Mouse (Mus musculus): ENCODE measurements around the gene Dynlt1a. TPM values are rescaled to one million over a fixed set of nuclear protein-coding genes. Genes with fewer than 3 reads are reported as not detected.
"Not testable (repeated sequence)": the region's sequence is repeated elsewhere in the genome, so short reads cannot be mapped to it uniquely, and the experiment has no call there.

Gene Dynlt1a
- total RNA-seq, 2 experiments from 2014 or later: 3.1 to 5.1 TPM

- DNase-seq (ENCODE audit: low spot score in 2 of 2): not testable (repeated sequence)
These were observed 23.4 kb downstream of the Dynlt1a start for GRCm38 (mm10) chr17:6293882-6294281.

GRCm38 (mm10) chr17:6289045-6289444 is 28.3 kb downstream of the Dynlt1a start:
- DNase-seq (ENCODE audit: low spot score in 2 of 2): not testable (repeated sequence)

GRCm38 (mm10) chr17:6286169-6286568 is 31.1 kb downstream of the Dynlt1a start:
- DNase-seq (ENCODE audit: low spot score in 2 of 2): not testable (repeated sequence)

- not testable (repeated sequence) for DNase-seq (ENCODE audit: low spot score in 2 of 2)
These were observed 34.2 kb downstream of the Dynlt1a start for GRCm38 (mm10) chr17:6283137-6283536.

- DNase-seq (ENCODE audit: low spot score in 2 of 2): not testable (repeated sequence)
These were observed 36.8 kb downstream of the Dynlt1a start for GRCm38 (mm10) chr17:6280513-6280912.

GRCm38 (mm10) chr17:6279772-6280171 is 37.5 kb downstream of the Dynlt1a start:
- not testable (repeated sequence) for DNase-seq (ENCODE audit: low spot score in 2 of 2)

GRCm38 (mm10) chr17:6279205-6279604 is 38.1 kb downstream of the Dynlt1a start:
- DNase-seq (ENCODE audit: low spot score in 2 of 2): not testable (repeated sequence)

GRCm38 (mm10) chr17:6274693-6275092 is 42.6 kb downstream of the Dynlt1a start:
- not testable (repeated sequence) for DNase-seq (ENCODE audit: low spot score in 2 of 2)

GRCm38 (mm10) chr17:6271970-6272369 is 45.3 kb downstream of the Dynlt1a start:
- DNase-seq (ENCODE audit: low spot score in 2 of 2): not testable (repeated sequence)

- not testable (repeated sequence) for DNase-seq (ENCODE audit: low spot score in 2 of 2)
These were observed 46.5 kb downstream of the Dynlt1a start for GRCm38 (mm10) chr17:6270840-6271239.

GRCm38 (mm10) chr17:6269876-6270831 is 47.1 kb downstream of the Dynlt1a start:
- peak in 1 of 2 experiments; percentile 11 for DNase-seq (ENCODE audit: low spot score in 2 of 2)

GRCm38 (mm10) chr17:6257070-6257456 is 60.2 kb downstream of the Dynlt1a start:
- DNase-seq (ENCODE audit: low spot score in 2 of 2): not testable (repeated sequence)

GRCm38 (mm10) chr17:6256400-6257069 is 60.8 kb downstream of the Dynlt1a start, which contains the start of gene Tmem181a:
Tmem181a (plus strand) TSS chr17:6256860.
- DNase-seq (ENCODE audit: low spot score in 2 of 2): not testable (repeated sequence)

Other genes with a start within 250 kb of the Dynlt1a start
- gene Serac1, start 237.8 kb downstream of the Dynlt1a start, total RNA-seq (2021): 10 to 100 TPM in 1 of 2 experiments, 1 to 10 TPM in 1; 9.4 to 10.8 TPM
- 10 to 100 TPM; 86.7 to 88.4 TPM for gene Gtf2h5, start 237.7 kb downstream of the Dynlt1a start, total RNA-seq (2021)
- 100 to 1,000 TPM; 150 to 174 TPM for gene Tulp4, start 211.1 kb downstream of the Dynlt1a start, total RNA-seq (2021)
- 10 to 100 TPM in 1 of 2 experiments, 1 to 10 TPM in 1; 9.0 to 10.1 TPM for gene Tmem181a, start 60.6 kb downstream of the Dynlt1a start, total RNA-seq (2021)
- gene Dynlt1b, start 112.6 kb upstream of the Dynlt1a start, total RNA-seq (2021): 100 to 1,000 TPM; 128 to 146 TPM